Mouse (Mus musculus) limb, embryonic 14.5 days (tissue): ENCODE measurements around the gene Psg22. TPM values are rescaled to one million over a fixed set of nuclear protein-coding genes. Genes with fewer than 3 reads are reported as not detected.

Experiments used
- polyA plus RNA-seq, 2 experiments: library from polyadenylated mRNA; depleted of rRNA in 1 of 2; stranded (reverse) in 1 of 2; unstranded in 1 of 2; fragments of >200 nt; fragmentation: Nextera tagmentation in 1 of 2; extraction: Ambion mirVana in 1 of 2; gene quantifications; 2 replicates each; pipeline versions ENCODE4 v1.2.1 to v1.2.3; 2012 to 2014

Gene Psg22
- polyA plus RNA-seq, 2 experiments, result 0.04 TPM; not detected in 1

Other genes starting within 250 kb of the Psg22 start
- 0.03 TPM in 1 of 2 replicates, not detected in the other for gene Psg26, start 233.9 kb upstream of the Psg22 start, polyA plus RNA-seq (2012; rRNA removed)
- not detected in 2 replicates for gene Psg26, start 233.9 kb upstream of the Psg22 start, polyA plus RNA-seq (2014; fragmentation: Nextera tagmentation; extraction: Ambion mirVana)
- gene Psg25, start 185.8 kb upstream of the Psg22 start, polyA plus RNA-seq (2012; rRNA removed), result 0.09 TPM in 1 of 2 replicates, not detected in the other
- not detected in 2 replicates for gene Psg25, start 185.8 kb upstream of the Psg22 start, polyA plus RNA-seq (2014; fragmentation: Nextera tagmentation; extraction: Ambion mirVana)
- gene Psg27, start 150.8 kb upstream of the Psg22 start, polyA plus RNA-seq (2012; rRNA removed), result 0.25 and 0.50 TPM in 2 replicates
- gene Psg27, start 150.8 kb upstream of the Psg22 start, polyA plus RNA-seq (2014; fragmentation: Nextera tagmentation; extraction: Ambion mirVana), result not detected in 2 replicates
- 0.16 and 0.18 TPM in 2 replicates for gene Psg23, start 101.6 kb upstream of the Psg22 start, polyA plus RNA-seq (2012; rRNA removed)
- not detected in 2 replicates for gene Psg23, start 101.6 kb upstream of the Psg22 start, polyA plus RNA-seq (2014; fragmentation: Nextera tagmentation; extraction: Ambion mirVana)
- 0.45 and 0.47 TPM in 2 replicates for gene Psg21, start 61.4 kb upstream of the Psg22 start, polyA plus RNA-seq (2012; rRNA removed)
- not detected in 2 replicates for gene Psg21, start 61.4 kb upstream of the Psg22 start, polyA plus RNA-seq (2014; fragmentation: Nextera tagmentation; extraction: Ambion mirVana)
- gene Psg20, start 31.9 kb upstream of the Psg22 start, polyA plus RNA-seq (2012; rRNA removed), result not detected in 2 replicates
- gene Psg20, start 31.9 kb upstream of the Psg22 start, polyA plus RNA-seq (2014; fragmentation: Nextera tagmentation; extraction: Ambion mirVana), result not detected in 2 replicates
- gene Psg19, start 80.4 kb downstream of the Psg22 start, polyA plus RNA-seq (2012; rRNA removed), result 0.05 and 0.25 TPM in 2 replicates
- gene Psg19, start 80.4 kb downstream of the Psg22 start, polyA plus RNA-seq (2014; fragmentation: Nextera tagmentation; extraction: Ambion mirVana), result not detected in 2 replicates
- gene Psg17, start 103.5 kb downstream of the Psg22 start, polyA plus RNA-seq (2012; rRNA removed), result 0.47 and 0.48 TPM in 2 replicates
- gene Psg17, start 103.5 kb downstream of the Psg22 start, polyA plus RNA-seq (2014; fragmentation: Nextera tagmentation; extraction: Ambion mirVana), result not detected in 2 replicates
- 0.91 and 1.0 TPM in 2 replicates for gene Mill2, start 121.9 kb downstream of the Psg22 start, polyA plus RNA-seq (2012; rRNA removed)
- 0.21 TPM in 2 replicates for gene Mill2, start 121.9 kb downstream of the Psg22 start, polyA plus RNA-seq (2014; fragmentation: Nextera tagmentation; extraction: Ambion mirVana)
- 0.60 and 1.9 TPM in 2 replicates for gene Pglyrp1, start 153.2 kb downstream of the Psg22 start, polyA plus RNA-seq (2012; rRNA removed)
- 1.3 and 1.9 TPM in 2 replicates for gene Pglyrp1, start 153.2 kb downstream of the Psg22 start, polyA plus RNA-seq (2014; fragmentation: Nextera tagmentation; extraction: Ambion mirVana)
- gene Ccdc61, start 192.3 kb downstream of the Psg22 start, polyA plus RNA-seq (2012; rRNA removed), result 46.7 and 50.1 TPM in 2 replicates
- gene Ccdc61, start 192.3 kb downstream of the Psg22 start, polyA plus RNA-seq (2014; fragmentation: Nextera tagmentation; extraction: Ambion mirVana), result 23.9 and 29.0 TPM in 2 replicates
- 1.3 TPM in 2 replicates for gene Nova2, start 207.8 kb downstream of the Psg22 start, polyA plus RNA-seq (2012; rRNA removed)
- 0.37 and 0.57 TPM in 2 replicates for gene Nova2, start 207.8 kb downstream of the Psg22 start, polyA plus RNA-seq (2014; fragmentation: Nextera tagmentation; extraction: Ambion mirVana)